Mouse (Mus musculus) limb, embryonic 12.5 days (tissue): ENCODE results near the gene Gm10217. TPM values are rescaled to one million over a fixed set of nuclear protein-coding genes. Genes with fewer than 3 reads are reported as not detected.

Experiments used
- polyA plus RNA-seq: library from polyadenylated mRNA; unstranded; fragments of >200 nt; fragmentation: Nextera tagmentation; extraction: Ambion mirVana; gene quantifications from 2 replicates; pipeline ENCODE4 v1.2.1, GENCODE M21; 2016

Gm10217 gene
- polyA plus RNA-seq, 1 experiment from 2014 or later: not detected

Other genes with a start within 250 kb of the Gm10217 start
- 0.99 and 1.2 TPM in 2 replicates for gene Fam155a, start 93.1 kb upstream of the Gm10217 start, polyA plus RNA-seq
- gene Lig4, start 113.4 kb downstream of the Gm10217 start, polyA plus RNA-seq: 6.2 and 7.9 TPM in 2 replicates
- 21.4 and 22.0 TPM in 2 replicates for gene Abhd13, start 113.5 kb downstream of the Gm10217 start, polyA plus RNA-seq
- 0.53 and 0.54 TPM in 2 replicates for gene Tnfsf13b, start 142.2 kb downstream of the Gm10217 start, polyA plus RNA-seq